Mouse (Mus musculus) MEL (cell line): ENCODE measurements around the gene Cntrl.

Experiments
- BHLHE40 ChIP-seq: IDR thresholded peaks from 2 replicates; pipeline ENCODE4 v1.6.1; 2012; ENCODE audit warnings: low read depth, mild to moderate bottlenecking, inconsistent platforms, low read length, improper control_type of control experiment, borderline replicate concordance
- CTCF ChIP-seq, 3 experiments: IDR thresholded peaks in 2 of 3; conservative IDR thresholded peaks in 1 of 3; 2 replicates each; pipeline ENCODE4 v1.5.1; 2011 to 2012; ENCODE audit warnings: low read length in 3 of 3, low read depth in 2 of 3, mild to moderate bottlenecking in 2 of 3, improper control_type of control experiment in 1 of 3, inconsistent platforms in 1 of 3, mixed read lengths in 1 of 3, moderate library complexity in 1 of 3; ENCODE audit not compliant: control insufficient read depth in 1 of 3, insufficient read depth in 1 of 3, poor library complexity in 1 of 3, severe bottlenecking in 1 of 3
- E2F4 ChIP-seq: IDR thresholded peaks from 2 replicates; pipeline ENCODE4 v1.6.1; 2011; ENCODE audit warnings: low read depth, low read length, improper control_type of control experiment, borderline replicate concordance
- EP300 ChIP-seq, 2 experiments: IDR thresholded peaks; 2 replicates each; pipeline ENCODE4 v1.6.1; 2011; ENCODE audit warnings: improper control_type of control experiment in 2 of 2, low read length in 2 of 2, low read depth in 1 of 2, mild to moderate bottlenecking in 1 of 2
- ETS1 ChIP-seq: IDR thresholded peaks from 2 replicates; pipeline ENCODE4 v1.6.1; 2012; ENCODE audit warnings: low read depth, mild to moderate bottlenecking, inconsistent platforms, low read length, improper control_type of control experiment, moderate library complexity
- HCFC1 ChIP-seq: IDR thresholded peaks from 2 replicates; pipeline ENCODE4 v1.6.1; 2012; ENCODE audit warnings: low read depth, mild to moderate bottlenecking, inconsistent platforms, low read length, improper control_type of control experiment, moderate library complexity
- POLR2A ChIP-seq, 2 experiments: IDR thresholded peaks; 2 replicates each; pipeline ENCODE4 v1.6.1; 2011 to 2012; ENCODE audit warnings: low read length in 2 of 2, mild to moderate bottlenecking in 2 of 2, control low read depth in 1 of 2, improper control_type of control experiment in 1 of 2, low read depth in 1 of 2, moderate library complexity in 1 of 2; ENCODE audit not compliant: control insufficient read depth in 1 of 2, insufficient read depth in 1 of 2, poor library complexity in 1 of 2
- POLR2AphosphoS2 ChIP-seq: IDR thresholded peaks from 2 replicates; pipeline ENCODE4 v1.6.1; 2011; ENCODE audit warnings: low read length, improper control_type of control experiment
- TCF12 ChIP-seq: IDR thresholded peaks from 2 replicates; pipeline ENCODE4 v1.6.1; 2014; ENCODE audit warnings: low read depth, mild to moderate bottlenecking, inconsistent platforms, low read length, improper control_type of control experiment, moderate library complexity
- UBTF ChIP-seq: IDR thresholded peaks from 2 replicates; pipeline ENCODE4 v1.6.1; 2012; ENCODE audit warnings: low read depth, mild to moderate bottlenecking, inconsistent platforms, low read length, improper control_type of control experiment, moderate library complexity, borderline replicate concordance; ENCODE audit not compliant: insufficient read depth
- USF1 ChIP-seq: IDR thresholded peaks from 2 replicates; pipeline ENCODE4 v1.6.1; 2014; ENCODE audit warnings: low read depth, mild to moderate bottlenecking, inconsistent platforms, low read length, improper control_type of control experiment, moderate library complexity
- ZKSCAN1 ChIP-seq: IDR thresholded peaks from 2 replicates; pipeline ENCODE4 v1.6.1; 2012; ENCODE audit warnings: low read depth, mild to moderate bottlenecking, inconsistent platforms, low read length, improper control_type of control experiment, moderate library complexity

DNA sequence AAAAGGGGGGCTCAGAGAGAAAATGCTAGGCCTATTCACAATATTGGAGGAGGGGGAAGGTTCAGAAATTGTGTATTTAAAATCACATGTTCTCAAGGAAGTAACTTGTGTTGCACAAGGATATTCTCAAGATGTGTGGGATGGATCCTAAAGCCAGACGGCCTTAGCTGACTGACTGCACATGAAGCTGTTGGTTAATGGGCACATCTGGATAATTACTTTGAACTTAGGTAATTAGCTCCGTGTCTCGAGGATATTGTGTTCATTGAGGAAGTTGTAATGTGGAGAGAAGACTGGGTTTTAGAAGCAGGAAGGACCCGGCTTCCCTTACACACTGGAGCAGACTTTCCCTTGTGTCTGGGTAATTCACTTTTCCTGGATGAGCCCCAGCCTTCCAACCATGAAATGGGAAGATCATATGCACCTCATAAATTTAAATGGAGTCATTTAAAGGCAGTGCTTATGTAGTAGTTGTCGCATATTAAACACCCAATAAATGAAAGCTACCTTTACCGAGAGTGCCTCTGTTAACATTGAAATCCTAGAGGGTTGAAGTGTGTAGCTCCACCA lies 113.6 kb downstream of the Cntrl start:
- TF ChIP-seq EP300 (IDR thresholded peaks at IDR 0.05; ENCODE audit: low read depth in 1 of 2, low read length in 2 of 2) = no peak
- TF ChIP-seq POLR2AphosphoS2 = no peak
- TF ChIP-seq CTCF (IDR thresholded peaks at IDR 0.05 in 2 of 3, conservative IDR thresholded peaks at IDR 0.05 in 1 of 3; ENCODE audit: control insufficient read depth in 1 of 3, insufficient read depth in 1 of 3, low read depth in 2 of 3, low read length in 3 of 3, poor library complexity in 1 of 3, severe bottlenecking in 1 of 3) = no peak
- TF ChIP-seq TCF12 = no peak
- TF ChIP-seq POLR2A (IDR thresholded peaks at IDR 0.05; ENCODE audit: control insufficient read depth in 1 of 2, insufficient read depth in 1 of 2, low read depth in 1 of 2, low read length in 2 of 2, poor library complexity in 1 of 2) = no peak
- TF ChIP-seq BHLHE40 = no peak
- no peak for TF ChIP-seq ZKSCAN1
- no peak for TF ChIP-seq USF1
- TF ChIP-seq E2F4 = no peak
- no peak for TF ChIP-seq ETS1
- no peak for TF ChIP-seq UBTF
- TF ChIP-seq HCFC1 = no peak
